Mouse (Mus musculus) midbrain, postnatal 0 days (tissue): ENCODE data around the gene Vsig10. TPM values are rescaled to one million over a fixed set of nuclear protein-coding genes. Genes with fewer than 3 reads are reported as not detected.

Experiments used
- ATAC-seq: fragments of 200-750 bp; cut with Nextera tagmentation; 2 replicates; pipeline ENCODE4 v1.8.0; 2017; ENCODE audit warnings: moderate number of reproducible peaks, mild to moderate bottlenecking, moderate TSS enrichment, moderate library complexity; ENCODE audit not compliant: low FRiP score
- DNase-seq: peaks from one replicate; pipeline ENCODE4 v3.0.0-alpha.2; 2015; ENCODE audit warnings: low spot score
- H3K27ac ChIP-seq: fragments of 300-500 bp; sonication (generic); 2 replicates; pipeline ENCODE4 v1.5.1; 2014; ENCODE audit warnings: low read depth, mild to moderate bottlenecking, low read length, mixed read lengths
- H3K27me3 ChIP-seq: fragments of 300-500 bp; sonication (generic); 2 replicates; pipeline ENCODE4 v1.6.1; 2014; ENCODE audit warnings: low read length, control low read depth, mixed read lengths; ENCODE audit not compliant: insufficient read depth
- H3K36me3 ChIP-seq: fragments of 300-500 bp; sonication (generic); 2 replicates; pipeline ENCODE4 v1.6.1; 2014; ENCODE audit warnings: low read length, control low read depth, mixed read lengths; ENCODE audit not compliant: insufficient read depth
- H3K4me1 ChIP-seq: fragments of 300-500 bp; sonication (generic); 2 replicates; pipeline ENCODE4 v1.6.1; 2014; ENCODE audit warnings: mild to moderate bottlenecking, control low read depth, antibody characterized with exemption, low read length, mixed read lengths; ENCODE audit not compliant: insufficient read depth
- H3K4me2 ChIP-seq: fragments of 300-500 bp; sonication (generic); 2 replicates; pipeline ENCODE4 v1.6.1; 2014; ENCODE audit warnings: low read depth, mild to moderate bottlenecking, low read length, mixed read lengths; ENCODE audit not compliant: poor library complexity, severe bottlenecking
- H3K4me3 ChIP-seq: fragments of 300-500 bp; sonication (generic); 2 replicates; pipeline ENCODE4 v1.5.1; 2014; ENCODE audit warnings: low read depth, mild to moderate bottlenecking, low read length, moderate library complexity
- H3K9ac ChIP-seq: fragments of 300-500 bp; sonication (generic); replicated peaks from 2 replicates; pipeline ENCODE4 v1.6.1; 2014; ENCODE audit warnings: mild to moderate bottlenecking, low read length, moderate library complexity, mixed read lengths; ENCODE audit not compliant: poor library complexity, severe bottlenecking
- H3K9me3 ChIP-seq: fragments of 300-500 bp; sonication (generic); 2 replicates; pipeline ENCODE4 v1.6.1; 2016; ENCODE audit warnings: low read length, control low read depth
- CTCF ChIP-seq: IDR thresholded peaks from 2 replicates; pipeline ENCODE4 v1.5.1; 2016; ENCODE audit warnings: antibody characterized with exemption, mild to moderate bottlenecking
- WGBS: fragments of 180-500 bp; shearing (Covaris S2); extraction: QIAGEN DNeasy Blood & Tissue Kit; methylation state at CpG from one replicate; pipeline ENCODE4 v1.1.7; 2014; 5-methylcytosine and 5-hydroxymethylcytosine counted together
- polyA plus RNA-seq: library from polyadenylated mRNA; unstranded; fragments of >200 nt; fragmentation: Nextera tagmentation; extraction: Ambion mirVana; gene quantifications from 2 replicates; pipeline ENCODE4 v1.2.1, GENCODE M21; 2015
- total RNA-seq: library from RNA; depleted of rRNA; stranded (reverse); fragments of >200 nt; gene quantifications from 2 replicates; pipeline ENCODE4 v1.2.3, GENCODE M21; 2014

Vsig10 gene
- total and polyA plus RNA-seq, 2 experiments from 2014 or later: 1.5 to 7.1 TPM

DNA sequence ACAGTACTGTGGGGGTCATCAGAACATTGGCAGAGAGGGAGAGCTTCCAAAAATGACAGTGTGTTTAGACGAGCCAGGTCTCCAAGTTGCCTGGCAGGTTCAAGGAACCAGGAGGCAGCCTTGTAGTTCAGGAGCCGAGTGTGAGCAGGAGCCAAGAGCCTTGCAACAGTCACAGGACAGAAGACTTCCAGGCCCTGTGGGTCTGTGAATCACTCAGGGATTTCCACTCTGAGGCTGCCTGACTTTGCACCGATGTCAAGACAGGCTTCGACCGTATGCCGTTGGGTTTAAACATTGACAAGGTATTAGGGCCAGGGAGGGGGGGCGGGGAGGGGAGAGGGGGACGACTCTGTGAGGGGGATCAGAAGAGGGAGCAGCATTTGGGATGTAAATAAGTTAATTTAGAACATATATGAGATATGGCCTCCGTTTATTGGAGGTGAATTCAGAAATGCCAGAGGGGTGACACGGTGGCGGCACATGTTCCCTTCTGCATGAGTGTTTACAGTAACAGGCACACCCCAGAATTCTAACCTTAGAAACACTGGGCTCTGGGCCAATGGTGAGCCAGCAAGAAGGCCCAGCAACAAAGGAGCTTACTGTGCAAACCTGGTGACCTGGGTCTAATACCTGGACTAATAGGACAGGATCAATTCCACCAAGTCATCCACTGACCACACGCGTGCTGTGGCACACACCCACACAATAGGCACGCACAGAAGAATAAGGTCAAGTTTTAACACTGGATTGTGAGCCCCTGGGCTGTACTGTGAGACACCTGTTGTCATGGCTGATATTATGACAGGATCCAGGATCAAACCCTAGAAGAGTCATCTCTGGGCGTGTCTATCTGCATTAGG lies 39.8 kb upstream of the Vsig10 start:
- ATAC-seq (no peak), DNase-seq (no peak)
- Histone ChIP-seq H3K27ac (no peak overlapping the region), H3K9me3 (no peaks in the 10 kb centered on the region), H3K4me3 (no peak overlapping the region), H3K4me1 (no peaks in the 10 kb centered on the region), H3K27me3 (no peaks in the 10 kb centered on the region), H3K4me2 (no peak overlapping the region), H3K9ac (no peak overlapping the region), H3K36me3 (peaks cover 3% of the 10 kb centered on the region)
- TF ChIP-seq CTCF: no peak
- 90% methylated on average over 15 of the region's 15 CpGs for WGBS

DNA sequence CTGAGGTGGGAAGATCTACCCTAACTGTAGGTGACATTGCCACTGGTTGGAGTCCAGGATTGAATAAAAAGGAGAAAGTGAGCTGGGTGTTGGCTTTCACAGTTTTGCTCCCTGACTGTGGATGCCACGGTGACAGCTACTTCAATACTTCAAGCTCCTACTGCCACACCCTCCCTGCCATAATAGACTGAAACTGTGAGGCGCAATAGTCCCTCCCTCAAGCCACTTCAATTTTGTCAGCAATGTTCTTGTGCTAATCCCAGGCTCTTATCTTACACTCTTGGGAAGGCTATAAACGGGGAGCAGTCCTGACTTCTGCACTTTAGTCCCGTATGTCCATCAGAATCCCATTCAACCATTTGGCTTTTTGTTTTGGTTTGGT lies 39.2 kb upstream of the Vsig10 start:
- TF ChIP-seq CTCF: no peak
- H3K36me3 ChIP-seq: peaks cover 8% of the 10 kb centered on the region
- DNase-seq: no peak
- no peaks in the 10 kb centered on the region for H3K4me1 ChIP-seq
- H3K4me2 ChIP-seq: no peak overlapping the region
- ATAC-seq: no peak
- no peaks in the 10 kb centered on the region for H3K9me3 ChIP-seq
- H3K4me3 ChIP-seq: no peak overlapping the region
- 79% methylated on average over 4 of the region's 4 CpGs for WGBS
- H3K27me3 ChIP-seq: no peaks in the 10 kb centered on the region
- H3K27ac ChIP-seq: no peak overlapping the region
- H3K9ac ChIP-seq: no peak overlapping the region

DNA sequence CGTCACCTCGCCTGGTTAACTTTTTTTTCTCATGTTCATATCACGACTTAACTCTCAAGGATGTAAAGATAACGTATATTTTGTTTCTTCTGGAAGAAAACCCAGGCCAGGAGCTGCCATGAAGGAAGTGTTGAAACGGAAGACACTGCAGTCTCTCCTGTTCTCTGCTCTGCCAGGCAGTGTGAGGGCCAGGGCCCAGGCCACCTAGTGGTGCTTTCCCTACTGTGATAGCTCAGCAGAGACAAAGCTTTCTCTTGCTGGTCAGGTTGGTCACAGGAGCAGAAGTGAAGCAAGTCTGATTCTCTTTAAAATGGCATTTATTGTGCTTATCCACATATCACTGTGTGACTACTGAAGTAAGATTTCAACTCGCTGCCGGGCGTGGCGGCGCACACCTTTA lies 37.3 kb upstream of the Vsig10 start:
- Histone ChIP-seq H3K4me1 (peaks cover 4% of the 10 kb centered on the region; the same call in 1 of the 2 replicates), H3K9me3 (no peaks in the 10 kb centered on the region), H3K4me2 (no peak overlapping the region), H3K27me3 (no peaks in the 10 kb centered on the region), H3K27ac (no peak overlapping the region), H3K36me3 (peaks cover 14% of the 10 kb centered on the region), H3K4me3 (no peak overlapping the region), H3K9ac (no peak overlapping the region)
- ATAC-seq: no peak
- peak; percentile 57 for TF ChIP-seq CTCF
- no peak for DNase-seq
- WGBS: 92% methylated on average over 10 of the region's 10 CpGs

DNA sequence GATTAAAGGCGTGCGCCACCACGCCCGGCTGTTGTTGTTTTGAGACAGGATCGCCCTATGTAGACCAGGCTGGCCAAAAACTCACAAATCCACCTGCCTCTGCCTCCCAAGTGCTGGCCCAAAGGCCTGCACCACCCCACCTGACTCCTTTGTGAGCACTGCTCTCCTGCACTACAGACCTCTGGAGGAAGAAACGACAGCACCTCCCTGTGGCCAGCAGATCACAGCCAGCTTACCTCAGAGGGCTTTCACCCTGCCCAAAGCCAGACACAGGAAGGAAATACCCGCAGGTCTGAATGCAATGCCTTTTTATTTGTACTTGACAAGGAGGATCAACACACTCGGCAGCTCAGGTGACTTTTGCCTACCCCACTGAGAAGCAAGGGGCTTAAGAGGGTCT lies 36.5 kb upstream of the Vsig10 start:
- H3K4me1 ChIP-seq: peaks cover 4% of the 10 kb centered on the region; the same call in 1 of the 2 replicates
- TF ChIP-seq CTCF: peak; percentile 29; the same call in 1 of the 2 replicates
- ATAC-seq (no peak), DNase-seq (no peak)
- no peaks in the 10 kb centered on the region for H3K27me3 ChIP-seq
- no peak overlapping the region for H3K4me2 ChIP-seq
- WGBS: 91% methylated on average over 8 of the region's 8 CpGs
- peaks cover 14% of the 10 kb centered on the region for H3K36me3 ChIP-seq
- no peak overlapping the region for H3K9ac ChIP-seq
- H3K9me3 ChIP-seq: no peaks in the 10 kb centered on the region
- no peak overlapping the region for H3K4me3 ChIP-seq
- no peak overlapping the region for H3K27ac ChIP-seq

DNA sequence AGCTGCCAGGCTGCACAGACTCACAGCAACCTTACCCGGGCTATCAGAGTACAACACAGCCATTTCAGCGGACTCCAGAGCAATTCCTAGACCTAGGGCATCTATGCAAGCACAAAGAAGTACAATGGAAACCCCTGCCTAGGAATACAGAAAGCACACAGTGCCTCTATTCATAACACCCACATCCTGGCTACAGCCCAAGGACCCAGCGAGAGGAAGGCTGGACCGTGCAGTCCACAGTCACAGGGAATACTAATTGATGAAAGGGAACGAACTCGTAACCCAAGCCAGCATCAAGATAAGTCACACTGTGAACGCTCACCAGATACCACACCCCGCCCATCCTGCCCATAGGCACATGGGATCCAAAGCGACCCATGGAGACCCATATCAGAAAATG lies 34.9 kb upstream of the Vsig10 start:
- Histone ChIP-seq H3K9me3 (no peaks in the 10 kb centered on the region), H3K4me3 (no peak overlapping the region), H3K36me3 (peaks cover 14% of the 10 kb centered on the region), H3K4me1 (peaks cover 9% of the 10 kb centered on the region; the same call in 1 of the 2 replicates), H3K27ac (no peak overlapping the region), H3K9ac (no peak overlapping the region), H3K27me3 (no peaks in the 10 kb centered on the region), H3K4me2 (no peak overlapping the region)
- 73% methylated on average over 9 of the region's 9 CpGs for whole genome bisulfite sequencing
- ATAC-seq (0 out of 2 replicates have a peak, but pooled peaks have one; percentile 17), DNase-seq (peak; percentile 62)
- TF ChIP-seq CTCF: no peak

DNA sequence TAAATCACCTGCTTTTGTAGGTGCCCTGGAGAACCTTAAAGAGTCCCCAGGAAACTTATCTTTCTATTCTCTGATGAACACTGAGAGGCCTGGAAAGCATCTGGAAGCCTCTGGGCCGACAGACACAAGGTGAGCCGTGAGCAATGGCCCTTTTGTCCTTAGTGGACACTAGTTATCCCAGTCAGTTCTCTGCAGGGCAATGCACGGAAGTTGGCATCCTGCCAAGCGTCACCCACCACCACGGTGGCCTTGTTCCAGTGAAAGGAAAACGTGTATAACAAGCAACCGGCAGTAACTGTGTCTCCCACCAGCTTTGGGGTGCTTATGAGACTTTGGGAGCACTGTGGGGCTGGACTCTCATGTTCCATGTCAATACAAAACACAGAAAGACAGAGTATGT lies 34.2 kb upstream of the Vsig10 start:
- Histone ChIP-seq H3K9ac (no peak overlapping the region), H3K27me3 (no peaks in the 10 kb centered on the region), H3K9me3 (no peaks in the 10 kb centered on the region), H3K4me1 (peaks cover 9% of the 10 kb centered on the region; the same call in 1 of the 2 replicates), H3K4me3 (no peak overlapping the region), H3K36me3 (peaks cover 14% of the 10 kb centered on the region), H3K27ac (0 out of 2 replicates have a peak overlapping the region, but pooled peaks have one; percentile 1), H3K4me2 (no peak overlapping the region)
- 58% methylated on average over 7 of the region's 7 CpGs for WGBS
- ATAC-seq: no peak
- TF ChIP-seq CTCF: no peak
- no peak for DNase-seq
